Mouse (Mus musculus) left cerebral cortex, postnatal 10 days (tissue): ENCODE measurements around the gene Sde2. TPM values are rescaled to one million over a fixed set of nuclear protein-coding genes. Genes with fewer than 3 reads are reported as not detected.
"Not testable (repeated sequence)": the region's sequence is repeated elsewhere in the genome, so short reads cannot be mapped to it uniquely, and the experiment has no call there.

Experiments
- DNase-seq, 2 experiments: peaks; one replicate each; pipeline ENCODE4 v3.0.0; 2021 to 2022; ENCODE audit warnings: low spot score in 2 of 2, mixed read lengths in 1 of 2; ENCODE audit errors: extremely low spot score in 1 of 2
- intact Hi-C: fragments of 180-260 bp; cut with DNase I; formaldehyde crosslinking; loops from one replicate; pipeline ENCODE4 v1.15.1; 2025
- total RNA-seq, 2 experiments: library from RNA; stranded (reverse); gene quantifications; 2 replicates each; pipeline ENCODE4 v1.2.3; 2021

Sde2 gene
- total RNA-seq, 2 experiments from 2014 or later: 20.1 to 21.1 TPM

- intact Hi-C loops: no loop called here
- peak in 1 of 2 experiments; percentile 41 for DNase-seq
These were observed 23.0 kb downstream of the Sde2 start for GRCm38 (mm10) chr1:180873861-180874484.

DNA sequence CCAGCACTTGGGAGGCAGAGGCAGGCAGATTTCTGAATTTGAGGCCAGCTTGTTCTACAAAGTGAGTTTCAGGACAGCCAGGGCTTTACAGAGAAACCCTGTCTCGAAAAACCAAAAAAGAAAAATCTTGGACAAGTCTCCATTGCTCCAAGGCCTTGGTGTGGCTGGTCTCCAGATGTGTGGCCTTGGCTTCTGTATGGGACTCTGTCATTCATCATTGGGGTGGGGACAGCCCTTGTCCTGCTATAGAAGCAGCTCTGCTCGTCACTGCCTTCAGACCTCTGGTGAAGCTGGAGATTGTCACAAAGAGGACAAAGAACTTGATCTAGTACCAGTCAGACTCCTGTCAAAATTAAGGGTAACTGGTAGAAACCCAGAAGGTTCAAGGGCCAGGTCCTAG lies 23.7 kb downstream of the Sde2 start:
- no peak for DNase-seq
- intact Hi-C loops: no loop called here

DNA sequence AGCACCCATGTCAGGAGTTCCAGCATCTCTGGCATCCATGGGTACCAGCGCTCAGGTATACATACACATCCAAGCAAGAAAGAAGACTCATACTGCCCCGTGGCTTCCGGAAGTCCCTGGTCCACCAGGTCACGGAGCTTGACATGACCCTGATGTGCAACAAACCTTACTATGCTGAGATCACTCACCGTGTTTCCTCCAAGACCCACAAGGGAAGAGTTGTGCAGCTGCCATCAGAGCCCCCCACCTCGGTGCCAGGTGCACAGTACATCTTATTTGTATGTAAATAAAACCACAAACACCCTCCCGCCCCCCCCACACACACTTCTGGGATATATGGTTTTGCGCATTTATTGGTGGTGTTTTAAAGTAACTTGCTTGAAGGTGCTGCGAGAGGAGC lies 24.2 kb downstream of the Sde2 start:
- no peak for DNase-seq
- intact Hi-C loops: no loop called here

- no peak for DNase-seq
- intact Hi-C loops: no loop called here
These were observed 26.5 kb downstream of the Sde2 start for GRCm38 (mm10) chr1:180877466-180877865.

DNA sequence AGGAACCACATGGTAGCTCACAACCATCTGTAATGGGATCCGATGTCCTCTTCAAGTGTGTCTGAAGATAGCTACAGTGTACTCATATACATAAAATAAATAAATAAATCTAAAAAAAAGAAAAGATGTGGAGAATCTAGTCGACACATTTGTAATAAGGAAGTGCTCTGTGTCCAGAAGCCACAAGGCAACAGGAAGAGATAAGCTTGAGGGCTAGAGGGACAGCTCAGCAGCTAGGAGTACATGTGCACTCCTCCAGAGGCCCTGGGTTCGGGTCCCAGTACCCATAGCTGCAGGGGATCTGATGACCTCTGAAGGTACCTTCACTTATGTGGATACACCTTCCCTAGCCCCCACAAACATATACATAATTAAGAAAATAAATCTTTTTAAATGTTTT lies 30.8 kb downstream of the Sde2 start:
- intact Hi-C loops: no loop called here
- no peak for DNase-seq

- no peak for DNase-seq
- intact Hi-C loops: no loop called here
These were observed 32.8 kb downstream of the Sde2 start for GRCm38 (mm10) chr1:180883731-180884130.

- intact Hi-C loops: no loop called here
These were observed 33.6 kb downstream of the Sde2 start for GRCm38 (mm10) chr1:180884484-180884883.

GRCm38 (mm10) chr1:180888556-180889042 lies 37.7 kb downstream of the Sde2 start:
- peak in 1 of 2 experiments; percentile 88 for DNase-seq
- intact Hi-C loops: no loop called here

More at GRCm38 (mm10) chr1:180884484-180884883, 33.6 kb downstream of the Sde2 start:
- no peak for DNase-seq

GRCm38 (mm10) chr1:180889172-180889571 lies 38.2 kb downstream of the Sde2 start:
- no peak for DNase-seq
- intact Hi-C loops: no loop called here

DNA sequence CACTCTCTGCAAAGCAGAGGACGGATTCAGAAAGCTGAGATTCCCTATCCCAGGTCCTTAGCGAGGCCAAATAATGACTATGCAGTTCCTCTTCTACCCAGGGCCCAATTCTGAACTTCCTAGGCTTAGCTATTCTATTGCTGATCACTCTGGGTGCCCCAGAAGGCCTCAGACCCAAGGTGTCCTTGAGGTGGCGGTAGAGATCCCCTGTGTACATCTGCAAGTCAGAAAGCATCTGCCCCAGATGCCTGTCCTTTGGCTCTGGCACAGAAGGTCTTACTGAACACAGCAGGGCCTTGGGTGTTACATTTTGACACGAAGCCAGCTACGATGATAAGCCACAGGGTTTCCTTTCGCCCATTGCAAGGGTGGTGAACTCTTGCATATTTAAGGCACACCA lies 38.9 kb downstream of the Sde2 start:
- intact Hi-C loops: no loop called here
- DNase-seq: no peak

GRCm38 (mm10) chr1:180892808-180893207 lies 41.9 kb downstream of the Sde2 start, which contains the start of gene Lefty2:
TSS of gene Lefty2 (plus strand) at chr1:180893108.
- intact Hi-C loops: no loop called here

DNA sequence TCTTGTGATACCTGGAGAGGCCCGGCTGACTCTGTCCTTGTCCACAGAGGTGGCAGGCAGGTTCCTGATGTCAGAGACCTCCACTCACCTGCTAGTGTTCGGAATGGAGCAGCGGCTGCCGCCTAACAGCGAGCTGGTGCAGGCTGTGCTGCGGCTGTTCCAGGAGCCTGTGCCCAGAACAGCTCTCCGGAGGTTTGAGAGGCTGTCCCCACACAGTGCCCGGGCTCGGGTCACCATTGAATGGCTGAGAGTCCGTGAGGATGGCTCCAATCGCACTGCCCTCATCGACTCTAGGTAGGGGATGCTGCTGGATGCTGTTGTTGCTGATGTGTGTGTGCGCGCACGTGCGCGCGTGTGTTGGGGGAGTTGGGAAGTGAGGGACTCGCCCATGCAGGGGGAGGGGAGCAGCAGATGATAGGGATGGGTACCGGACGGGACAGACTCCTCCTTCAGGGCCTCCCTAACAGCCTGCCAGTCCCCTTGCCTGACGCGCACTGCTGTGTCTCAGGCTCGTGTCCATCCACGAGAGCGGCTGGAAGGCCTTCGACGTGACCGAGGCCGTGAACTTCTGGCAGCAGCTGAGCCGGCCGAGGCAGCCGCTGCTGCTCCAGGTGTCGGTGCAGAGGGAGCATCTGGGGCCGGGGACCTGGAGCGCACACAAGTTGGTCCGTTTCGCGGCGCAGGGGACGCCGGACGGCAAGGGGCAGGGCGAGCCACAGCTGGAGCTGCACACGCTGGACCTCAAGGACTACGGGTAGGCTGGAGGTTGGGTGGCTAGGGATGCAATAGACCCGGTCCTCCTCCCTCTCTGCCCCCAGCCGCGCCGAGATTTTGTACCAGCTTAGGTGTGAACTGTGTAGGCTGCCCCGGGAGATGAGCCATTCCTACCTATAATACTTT lies 43.4 kb downstream of the Sde2 start:
- intact Hi-C loops, DNase-seq: not testable (repeated sequence)

More at GRCm38 (mm10) chr1:180892808-180893207, 41.9 kb downstream of the Sde2 start, which contains the start of gene Lefty2:
- no peak for DNase-seq

- peak in 1 of 2 experiments; percentile 57 for DNase-seq
- intact Hi-C loops: loop anchor here (1.0 to 10.0 kb wide), 2 partner anchors 73 to 204 kb away; no protein-coding TSS in a partner anchor
These were observed 50.2 kb downstream of the Sde2 start for GRCm38 (mm10) chr1:180901107-180901506.

- intact Hi-C loops: loop anchor here (10.0 kb wide), 1 partner anchor 202 kb away; no protein-coding TSS in a partner anchor
- no peak for DNase-seq
These were observed 52.0 kb downstream of the Sde2 start for GRCm38 (mm10) chr1:180902915-180903314.

- intact Hi-C loops: loop anchor here (10.0 kb wide), 1 partner anchor 201 kb away; no protein-coding TSS in a partner anchor
- no peak for DNase-seq
These were observed 52.7 kb downstream of the Sde2 start for GRCm38 (mm10) chr1:180903666-180904038.

DNA sequence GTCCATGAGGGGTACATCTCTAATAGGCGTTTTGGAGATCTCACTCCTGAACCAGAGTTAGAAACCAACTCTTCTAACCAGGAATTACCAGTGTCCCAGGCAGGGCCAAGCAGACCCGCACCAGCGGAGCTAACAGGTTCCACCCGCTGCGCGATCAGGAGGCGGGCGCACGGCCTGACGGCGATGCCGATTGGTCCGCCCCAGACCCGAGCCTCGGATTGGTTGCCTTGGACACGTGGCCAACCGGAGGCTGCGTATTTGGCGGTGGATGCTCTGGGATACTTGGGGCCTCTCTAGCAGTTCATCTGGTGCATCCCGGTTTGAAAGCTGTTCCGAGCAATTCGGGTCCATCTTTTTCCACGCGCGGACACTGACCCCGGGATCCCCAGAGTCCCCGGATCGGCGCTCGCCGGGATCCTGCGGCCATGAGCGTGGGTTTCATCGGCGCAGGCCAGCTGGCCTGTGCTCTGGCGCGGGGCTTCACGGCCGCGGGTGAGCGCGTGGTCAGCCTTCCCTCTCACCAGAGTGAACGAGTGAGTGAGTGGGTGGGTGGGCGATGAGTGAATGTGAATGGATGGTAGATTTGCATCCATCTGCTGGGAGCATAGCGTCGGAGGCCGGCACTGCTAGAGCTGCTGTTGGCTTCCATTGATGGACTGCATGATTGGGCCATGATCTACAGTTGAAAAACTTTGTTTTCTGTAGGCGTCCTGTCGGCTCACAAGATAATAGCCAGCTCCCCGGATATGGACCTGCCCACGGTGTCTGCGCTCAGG lies 53.3 kb downstream of the Sde2 start, which contains the start of gene Pycr2:
Pycr2 (plus strand) TSS at position 255 of the 776 bp plus-strand sequence.
- intact Hi-C loops: loop anchor here (10.0 kb wide), 1 partner anchor 201 kb away; no protein-coding TSS in a partner anchor
- DNase-seq: peak; percentile 95 to 96

DNA sequence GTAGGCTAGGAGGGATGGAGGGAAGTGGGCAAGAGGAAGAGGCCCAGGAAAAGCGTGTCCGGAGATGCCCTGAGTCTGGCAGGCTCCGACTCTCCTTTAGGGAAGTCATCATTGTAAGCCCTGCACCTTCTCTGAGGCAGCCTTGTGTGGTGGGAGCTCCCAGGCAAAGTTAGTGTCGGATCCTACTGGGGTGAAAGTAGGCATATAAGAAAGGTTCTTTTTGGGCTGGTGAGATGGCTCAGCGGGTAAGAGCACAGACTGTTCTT lies 53.8 kb downstream of the Sde2 start:
- intact Hi-C loops: loop anchor here (10.0 kb wide), 1 partner anchor 200 kb away; no protein-coding TSS in a partner anchor
- DNase-seq: no peak

GRCm38 (mm10) chr1:180905307-180905706 lies 54.4 kb downstream of the Sde2 start:
- DNase-seq: no peak
- intact Hi-C loops: loop anchor here (10.0 kb wide), 1 partner anchor 199 kb away; no protein-coding TSS in a partner anchor

- intact Hi-C loops: loop anchor here (10.0 kb wide), 1 partner anchor 199 kb away; no protein-coding TSS in a partner anchor
- DNase-seq: no peak
These were observed 54.9 kb downstream of the Sde2 start for GRCm38 (mm10) chr1:180905876-180906275.
